Mouse (Mus musculus) activated CD4-positive, CD25-positive, alpha-beta regulatory T cell, adult 4 months (primary cell): ENCODE results near the gene Pank1. TPM values are rescaled to one million over a fixed set of nuclear protein-coding genes. Genes with fewer than 3 reads are reported as not detected.
A peak's percentile ranks its signal among the peaks of the same experiment; 100 is the strongest.

Experiments
- ATAC-seq: one replicate; pipeline ENCODE4 v1.8.0; 2017
- polyA plus RNA-seq, 2 experiments: library from polyadenylated mRNA; unstranded; fragments of 100-300 nt; shearing (Covaris generic); gene quantifications; one replicate each; pipeline ENCODE4 v1.2.1; 2017

The Pank1 gene
- polyA plus RNA-seq, result 1 to 10 TPM in 1 of 2 experiments, under 1 TPM in 1; 0.53 to 1.1 TPM

DNA sequence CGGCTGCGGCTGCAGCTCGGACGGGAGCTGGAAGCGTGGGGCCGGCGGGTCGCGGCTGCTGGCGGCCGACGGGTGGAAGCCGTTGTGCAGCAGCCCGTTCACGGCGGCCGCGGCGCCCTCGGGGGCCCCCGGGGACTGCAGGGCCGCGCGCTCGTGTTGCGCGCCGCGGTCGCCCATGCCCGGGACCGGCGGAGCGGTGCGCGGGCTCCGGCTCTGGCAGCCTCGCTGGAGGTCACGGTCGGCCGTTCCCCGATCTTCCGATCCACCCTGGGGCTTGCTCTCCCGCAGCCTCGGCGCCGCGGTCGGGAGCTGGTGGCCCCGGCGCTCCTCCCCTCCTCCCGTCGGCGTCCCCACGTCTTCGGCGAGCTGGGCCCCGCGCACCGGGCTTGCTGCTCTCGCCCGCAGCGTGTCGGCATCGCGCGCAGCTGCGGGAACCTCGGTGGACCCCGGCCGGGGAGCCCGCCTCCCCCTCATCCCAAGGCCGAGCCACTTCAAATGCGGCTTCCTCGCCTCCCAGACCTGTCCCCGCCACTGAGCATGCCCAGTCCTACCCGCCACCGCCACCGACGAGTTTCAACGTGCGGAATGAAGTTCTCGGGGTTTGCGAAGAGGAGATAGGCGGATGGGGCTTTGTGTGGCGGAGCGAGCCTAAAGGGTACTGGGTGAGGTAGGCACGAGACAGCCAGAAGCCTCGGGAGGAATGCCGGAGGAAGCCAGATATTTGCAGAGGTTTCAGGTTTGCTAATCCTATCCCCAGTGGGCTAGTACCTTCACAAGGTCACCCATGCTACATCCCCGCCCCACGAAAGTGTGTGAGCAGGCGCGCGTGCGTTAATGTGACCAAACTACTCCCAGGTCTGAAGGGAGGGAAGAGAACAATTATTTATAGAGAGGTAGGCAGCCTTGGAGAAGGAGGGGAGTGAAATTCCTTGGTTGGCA, at the start of gene Pank1:
Gene Pank1, minus strand, starts transcription at position 853 of the 939 bp plus-strand sequence.
- ATAC-seq, result peak; percentile 12

DNA sequence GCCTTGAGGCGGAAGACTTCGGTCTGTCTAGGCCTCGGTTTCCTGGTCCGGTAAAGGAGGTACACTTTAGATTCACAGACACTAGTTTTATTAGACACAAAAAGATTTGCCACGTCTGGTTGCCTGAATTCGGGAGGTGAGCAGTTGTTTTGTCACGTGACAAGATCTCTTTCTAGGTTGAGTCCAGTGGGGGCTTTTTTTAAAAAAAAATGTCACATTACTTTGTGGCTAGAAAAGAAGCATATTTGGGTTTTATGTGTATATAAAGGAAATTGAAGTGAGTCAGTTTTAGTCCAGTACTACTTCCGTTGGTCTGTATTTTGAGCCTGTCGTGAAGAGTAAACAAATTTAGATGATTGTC, 43.3 kb upstream of the Pank1 start:
- no peak for ATAC-seq

DNA sequence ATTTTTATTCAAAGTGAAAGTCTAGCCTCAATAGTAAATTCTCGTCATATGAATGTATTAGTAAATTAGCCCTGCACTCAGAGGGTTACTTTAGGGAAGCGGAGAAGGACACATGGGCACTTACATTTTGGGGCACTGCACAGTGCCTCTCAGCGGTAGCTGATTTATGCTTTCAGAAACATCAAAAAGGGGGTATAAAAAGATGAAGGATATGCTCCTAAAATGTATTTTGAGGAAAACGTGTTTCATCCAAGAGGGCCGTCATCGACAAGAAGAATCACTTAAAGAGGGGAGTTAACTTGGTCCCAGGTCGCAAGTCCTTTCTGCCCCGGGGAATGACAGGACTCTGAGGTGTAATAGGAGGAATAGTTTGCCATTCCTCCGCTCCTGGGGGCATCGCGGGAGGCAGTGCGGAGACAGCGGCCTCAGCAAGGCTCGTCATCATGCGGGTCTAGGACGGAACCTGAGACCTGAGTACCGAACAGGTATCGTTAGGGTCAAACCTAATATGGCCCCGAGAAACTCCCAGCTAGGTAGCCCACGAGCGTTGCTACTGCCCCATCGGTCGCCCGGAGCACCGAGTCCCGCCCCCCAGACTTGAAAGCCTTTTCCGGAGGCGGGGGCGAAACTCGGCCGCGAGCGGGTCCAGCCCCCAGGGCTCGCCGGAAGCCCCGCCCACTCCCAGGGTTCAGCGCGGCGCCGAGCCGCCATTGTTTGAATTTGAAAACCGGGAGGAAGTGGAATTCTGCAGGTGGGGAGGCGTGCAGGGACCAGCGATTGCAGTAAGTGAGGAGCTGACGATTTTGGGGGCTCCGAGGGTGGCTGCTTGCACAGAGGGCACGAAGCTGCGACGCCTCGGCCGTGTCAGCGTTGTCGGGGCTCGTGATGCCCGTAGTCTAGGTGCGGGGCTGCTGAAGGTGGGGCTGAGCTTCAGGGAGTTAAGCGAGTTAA, 42.7 kb upstream of the Pank1 start, which contains the start of gene Kif20b:
Gene Kif20b, plus strand, starts transcription at position 710 of the 951 bp plus-strand sequence.
- peak; percentile 89 for ATAC-seq

DNA sequence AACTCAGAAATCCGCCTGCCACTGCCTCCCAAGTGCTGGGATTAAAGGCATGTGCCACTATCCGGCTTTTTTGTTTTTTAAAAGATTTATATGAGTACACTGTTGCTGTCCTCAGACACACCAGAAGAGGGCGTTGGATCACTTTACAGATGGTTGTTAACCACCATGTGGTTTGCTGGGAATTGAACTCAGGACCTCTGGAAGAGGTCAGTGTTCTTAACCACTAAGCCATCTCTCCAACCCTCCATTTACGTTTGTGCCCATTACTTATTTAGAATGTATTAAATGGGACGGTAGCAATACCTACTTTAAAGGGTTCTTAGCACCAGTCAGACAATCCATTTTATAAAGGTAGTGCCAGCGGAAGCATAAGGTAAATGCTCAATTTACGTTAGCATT, 42.0 kb upstream of the Pank1 start:
- peak; percentile 17 for ATAC-seq

DNA sequence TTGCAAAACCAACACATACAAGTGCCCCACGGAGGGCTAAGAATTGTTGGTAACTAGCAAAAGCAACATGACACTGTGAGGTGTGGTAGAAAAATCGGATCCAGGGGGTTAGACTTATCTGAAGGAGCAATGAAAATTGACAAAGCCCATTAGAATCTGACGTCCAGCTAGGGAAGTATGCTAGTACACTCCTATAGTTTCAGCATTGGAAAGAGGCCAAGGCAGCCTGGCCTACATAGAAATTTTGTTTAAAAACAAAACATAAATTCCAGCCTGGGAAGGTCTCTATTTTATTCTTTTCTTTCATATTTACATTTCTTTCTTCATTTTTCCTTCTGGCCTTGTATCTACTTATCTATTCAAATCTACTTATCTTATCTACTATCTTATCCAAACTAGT, 41.3 kb upstream of the Pank1 start:
- ATAC-seq, result no peak

DNA sequence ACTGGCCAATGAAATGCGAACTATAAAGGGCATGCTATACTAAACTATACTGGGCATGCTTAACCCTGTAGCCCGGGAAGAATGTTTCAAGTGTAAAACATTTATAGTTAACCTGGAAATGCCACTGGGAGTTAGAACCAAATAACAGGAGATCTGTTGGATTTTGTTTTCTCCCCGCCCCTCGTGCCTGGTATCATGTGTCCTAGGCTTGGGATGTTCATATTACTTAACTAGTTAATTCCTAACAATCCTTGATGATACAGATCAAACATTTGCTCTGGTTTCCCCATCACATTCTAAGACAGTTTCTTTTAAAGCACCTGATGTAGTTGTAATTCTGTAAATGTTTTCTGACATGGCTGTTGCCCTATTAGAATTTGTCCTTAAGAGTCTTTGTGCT, 40.8 kb upstream of the Pank1 start:
- no peak for ATAC-seq

DNA sequence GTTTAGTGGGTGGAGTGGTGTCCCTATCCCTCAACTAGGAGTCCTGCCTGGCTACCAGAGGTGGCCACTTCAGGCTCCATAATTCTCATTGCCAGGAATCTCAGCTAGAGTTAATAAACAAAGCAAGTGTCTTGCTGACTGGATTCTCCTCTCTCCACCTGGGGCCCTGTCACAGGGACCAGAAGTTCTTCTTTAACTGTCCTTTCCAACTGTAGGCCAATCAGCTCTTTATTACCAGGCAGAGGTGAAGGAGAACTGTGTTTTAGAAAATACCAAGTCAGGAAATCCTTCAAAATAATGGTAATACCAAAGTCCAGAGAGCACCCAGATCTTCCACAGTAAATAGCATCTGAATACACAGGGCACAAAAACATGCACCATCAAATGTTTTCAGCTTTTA, 33.1 kb upstream of the Pank1 start:
- no peak for ATAC-seq

DNA sequence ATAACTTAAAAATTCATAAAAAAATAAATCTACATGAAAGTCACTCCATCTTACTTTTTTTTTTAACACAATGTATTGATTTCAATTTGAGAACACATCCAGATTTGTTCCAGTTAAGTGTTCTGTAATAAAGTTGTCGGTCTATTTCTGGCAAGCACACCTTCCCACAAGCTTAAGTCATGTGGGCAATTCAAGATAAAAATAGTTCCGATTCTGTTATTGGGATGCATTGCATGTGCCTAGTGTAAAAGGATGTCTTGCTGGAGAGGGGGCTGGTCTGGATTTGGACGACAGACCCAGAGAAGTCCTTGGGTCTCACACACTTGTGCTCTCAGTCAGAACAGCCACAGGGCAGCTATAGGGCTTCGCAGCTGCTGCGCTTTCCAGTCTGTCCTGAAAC, 27.5 kb upstream of the Pank1 start:
- ATAC-seq, result no peak

DNA sequence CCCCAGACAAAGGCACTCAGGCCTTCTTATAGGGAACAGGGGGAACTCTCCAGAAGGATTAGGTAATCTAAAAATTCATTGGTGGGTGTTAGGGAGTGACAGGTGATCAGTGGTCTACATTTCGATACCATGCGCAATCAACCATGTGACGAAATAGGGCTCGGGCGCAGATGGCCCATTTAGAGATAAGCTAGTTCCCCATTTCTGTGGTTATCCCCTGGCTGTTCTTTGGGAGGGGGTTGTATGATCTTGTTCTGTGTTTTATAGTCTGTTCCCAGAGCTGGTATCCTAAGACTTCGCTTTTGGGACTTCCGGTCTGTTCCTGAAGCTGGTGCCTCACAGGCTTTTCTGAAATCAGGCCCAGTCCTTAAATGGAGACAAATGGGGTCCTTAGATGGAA, 26.2 kb upstream of the Pank1 start:
- ATAC-seq, result no peak

DNA sequence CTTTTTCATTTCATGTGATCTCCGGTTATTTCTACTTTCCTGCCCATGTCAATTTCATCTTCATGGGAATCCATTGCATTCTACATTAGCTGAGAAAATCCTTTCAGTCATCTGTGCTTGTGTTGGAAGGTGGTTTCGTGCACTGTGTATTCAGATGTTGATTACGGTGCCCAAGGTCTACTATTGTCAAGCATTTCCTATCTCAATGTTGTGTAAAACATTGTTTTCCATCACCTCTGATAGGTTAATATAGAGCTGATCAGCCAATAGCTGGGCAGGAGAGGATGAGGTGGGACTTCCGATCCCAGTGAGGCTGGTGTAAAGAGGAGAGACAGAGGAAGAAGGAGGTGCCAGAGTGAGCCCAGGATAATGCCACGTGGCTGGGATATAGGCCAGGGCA, 24.8 kb upstream of the Pank1 start:
- no peak for ATAC-seq

DNA sequence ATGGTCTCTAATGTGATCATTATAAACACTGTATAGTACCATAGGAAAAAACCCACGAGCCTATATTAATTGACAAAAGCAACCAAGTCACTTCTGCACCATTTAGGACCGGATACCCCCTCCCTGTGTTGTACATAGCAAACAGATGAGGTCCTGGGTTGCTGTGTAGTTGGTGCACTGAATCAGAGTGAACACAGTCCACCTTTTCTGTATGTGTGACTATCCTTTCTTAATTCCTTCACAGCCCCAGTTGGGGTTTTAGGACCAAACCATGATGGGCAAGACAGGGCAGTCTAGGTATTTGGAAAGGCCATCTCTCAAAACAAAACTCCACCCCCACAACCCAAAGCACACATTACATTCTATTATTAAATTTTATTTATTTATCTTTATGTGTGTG, 22.5 kb upstream of the Pank1 start:
- no peak for ATAC-seq

DNA sequence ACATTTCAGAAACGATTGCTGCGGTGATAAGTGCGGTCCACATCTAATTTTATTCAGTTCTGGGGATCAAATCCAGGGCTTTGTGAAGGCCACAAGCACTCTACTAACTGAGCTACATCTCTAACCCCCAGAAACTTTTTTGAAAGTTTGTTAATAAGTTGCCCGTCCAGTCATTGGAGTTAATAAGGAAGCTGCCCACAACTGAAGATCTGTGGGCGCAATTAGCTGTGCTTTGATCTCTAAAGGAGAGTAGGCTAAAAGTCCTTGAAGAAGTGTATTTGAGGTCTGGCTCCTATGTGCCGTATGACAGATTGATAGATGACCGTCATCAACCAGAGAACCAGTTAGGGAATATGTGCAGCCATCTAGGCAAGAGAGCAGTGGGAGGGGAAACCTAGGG, 22.0 kb upstream of the Pank1 start:
- no peak for ATAC-seq

DNA sequence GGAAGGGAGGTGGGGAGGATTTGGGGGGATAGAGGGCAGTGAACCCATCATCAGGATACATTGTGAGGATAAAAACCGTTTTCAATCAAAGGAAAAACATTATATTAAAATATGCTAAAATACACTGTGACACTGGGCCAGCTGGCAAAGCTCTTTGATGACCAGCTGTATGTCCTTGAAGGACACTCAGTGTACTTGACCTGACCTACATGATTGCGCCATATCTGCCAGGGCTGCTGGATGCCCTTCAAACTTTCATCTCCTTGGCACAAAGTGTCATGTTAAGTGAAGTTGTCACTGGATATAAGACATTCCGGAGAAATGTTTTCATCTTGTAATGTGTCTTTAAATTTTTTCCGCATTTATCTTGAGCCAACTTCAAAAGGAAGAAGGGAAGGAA, 19.7 kb upstream of the Pank1 start:
- no peak for ATAC-seq

DNA sequence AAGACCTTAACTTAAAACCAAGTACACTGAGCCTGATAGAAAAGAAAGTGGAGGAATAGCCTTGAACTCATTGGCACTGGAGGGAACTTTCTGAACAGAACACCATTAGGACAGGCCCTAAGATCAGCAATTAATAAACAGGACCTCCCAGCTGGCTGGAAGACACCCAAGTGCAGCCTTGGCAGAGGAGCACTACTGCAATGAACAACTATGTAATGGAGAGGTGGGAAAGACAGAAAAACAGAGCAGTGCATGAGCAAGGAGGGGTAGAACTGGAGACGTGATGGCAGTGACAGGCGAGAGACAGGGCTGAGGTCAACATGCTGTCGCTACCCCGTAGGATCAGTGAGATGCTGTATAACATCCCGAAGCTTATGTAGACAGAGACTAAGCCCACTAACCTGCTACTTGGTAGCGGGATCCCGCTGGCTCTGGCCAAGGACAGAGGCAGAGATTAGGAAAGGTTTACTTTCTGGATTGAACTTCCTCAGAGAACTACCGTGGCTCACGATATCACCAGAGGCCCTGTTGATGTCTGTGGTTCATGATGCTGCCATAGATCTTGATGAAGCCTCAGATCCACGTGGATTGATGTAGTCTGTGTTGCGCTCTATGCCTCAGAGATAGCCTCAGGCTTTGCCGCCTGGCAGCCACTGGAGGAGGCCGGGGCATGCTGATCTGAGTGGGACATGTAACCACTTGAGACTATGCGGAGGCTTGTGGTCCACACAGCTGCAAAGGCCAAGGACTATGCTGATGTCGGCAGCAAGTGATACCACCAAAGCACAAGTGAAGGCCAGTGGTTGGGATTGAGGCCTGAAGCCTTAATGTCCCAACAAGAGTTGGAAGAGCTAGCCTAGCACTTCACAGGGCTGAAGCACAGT, 18.1 kb upstream of the Pank1 start:
- no peak for ATAC-seq

DNA sequence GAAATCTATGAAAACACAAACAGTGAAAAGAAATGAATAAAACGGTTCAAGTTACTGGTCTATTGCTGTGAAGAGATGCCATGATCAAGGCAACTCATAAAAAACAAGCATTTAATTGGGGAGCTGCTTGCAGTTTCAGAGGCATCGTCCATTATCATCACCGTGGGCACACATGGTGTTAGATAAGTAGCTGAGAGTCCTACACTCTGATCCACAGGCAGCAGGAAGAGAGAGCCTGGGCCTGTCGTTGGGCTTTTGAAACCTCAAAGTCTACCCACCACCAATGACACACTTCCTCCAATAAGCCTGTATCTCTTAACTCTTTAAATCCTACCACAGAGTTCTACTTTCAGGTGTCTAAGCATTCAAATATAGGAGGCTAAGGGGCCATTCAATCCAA, 15.8 kb upstream of the Pank1 start:
- no peak for ATAC-seq

DNA sequence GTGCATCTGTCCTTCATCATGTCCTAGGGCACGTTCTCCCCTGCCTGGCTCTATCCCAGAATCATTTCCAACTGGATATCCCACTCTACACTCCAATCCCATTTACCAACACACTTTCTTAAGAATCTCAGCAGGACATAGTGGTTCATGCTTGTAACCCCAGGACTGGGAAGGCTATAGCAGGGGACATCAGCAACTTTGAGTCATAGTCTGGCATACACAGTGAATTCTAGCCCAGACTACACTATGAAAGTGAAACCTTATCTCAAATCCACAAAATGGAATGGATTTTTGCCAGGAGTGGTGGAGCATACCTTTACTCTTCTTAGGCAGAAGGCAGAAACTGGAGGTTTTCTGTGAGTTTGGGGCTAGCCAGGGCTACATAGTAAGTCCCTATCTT, 12.3 kb upstream of the Pank1 start:
- ATAC-seq, result no peak

DNA sequence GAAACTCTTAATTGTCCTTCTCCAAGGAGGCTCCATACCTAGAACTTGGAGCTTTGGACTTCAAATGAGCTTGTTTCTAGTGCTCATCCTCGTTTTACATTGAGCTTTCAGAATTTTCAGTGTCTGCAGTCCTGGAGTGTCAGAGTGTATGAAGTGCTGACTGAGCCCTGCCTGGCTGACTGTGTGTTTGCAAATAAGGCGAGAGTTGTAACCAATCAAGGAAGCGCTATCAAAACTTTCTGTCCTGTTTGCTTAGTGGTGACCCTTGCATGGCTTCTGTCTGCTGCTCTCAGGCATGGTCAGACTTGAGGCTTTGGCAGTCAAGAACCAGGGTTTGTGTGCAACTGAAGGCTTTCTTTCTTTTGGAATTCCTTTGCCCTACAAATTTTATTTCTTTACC, 11.7 kb upstream of the Pank1 start:
- no peak for ATAC-seq

DNA sequence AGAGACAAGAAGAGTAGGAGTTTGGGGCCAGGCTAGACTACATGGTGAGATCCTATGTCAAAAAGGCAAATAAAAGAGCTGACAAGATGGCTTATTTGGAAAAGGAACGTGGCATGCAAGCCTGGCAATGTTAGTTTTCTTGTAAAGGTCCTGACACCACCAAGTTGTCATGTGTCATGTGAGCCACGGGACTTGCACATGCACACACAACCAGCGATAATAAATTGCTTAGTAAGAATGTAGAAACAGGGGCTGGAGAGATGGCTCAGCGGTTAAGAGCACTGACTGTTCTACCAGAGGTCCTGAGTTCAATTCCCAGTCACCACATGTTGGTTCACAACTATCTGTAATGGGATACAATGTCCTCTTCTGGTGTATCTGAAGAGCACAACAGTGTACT, 7.1 kb upstream of the Pank1 start:
- ATAC-seq, result no peak

DNA sequence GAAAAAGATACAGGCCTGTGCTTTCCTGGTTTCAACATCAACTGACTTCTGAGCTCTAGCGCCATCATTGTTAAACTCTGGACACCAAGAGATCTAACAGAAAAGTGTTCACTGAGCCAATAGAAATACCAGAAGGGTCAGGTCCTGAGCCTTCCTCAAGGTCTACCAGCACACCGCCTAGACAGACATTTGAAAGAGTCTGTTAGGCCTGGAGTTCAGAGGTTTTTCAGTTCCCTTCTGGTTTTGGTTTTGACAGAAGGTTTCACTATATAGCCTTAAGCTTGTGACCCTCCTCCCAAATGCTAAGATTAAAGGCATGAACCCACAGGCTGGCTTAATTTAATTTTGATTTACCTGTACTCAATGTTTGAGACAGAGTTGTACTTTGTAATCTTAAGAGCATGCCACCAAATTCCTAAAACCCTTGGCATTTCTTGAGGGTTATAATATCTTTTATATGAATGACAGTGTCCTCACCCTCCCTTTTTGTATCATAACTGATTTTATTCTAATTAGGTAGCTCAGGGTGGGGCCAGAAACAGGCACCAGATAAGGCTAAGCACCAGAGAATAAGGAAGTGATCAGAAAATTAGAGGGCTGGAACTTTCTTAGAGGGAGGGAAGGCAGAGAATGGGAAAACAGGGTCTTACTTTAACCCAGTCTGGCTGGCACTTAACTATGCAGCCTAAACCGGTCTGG, 4.4 kb upstream of the Pank1 start:
- no peak for ATAC-seq

DNA sequence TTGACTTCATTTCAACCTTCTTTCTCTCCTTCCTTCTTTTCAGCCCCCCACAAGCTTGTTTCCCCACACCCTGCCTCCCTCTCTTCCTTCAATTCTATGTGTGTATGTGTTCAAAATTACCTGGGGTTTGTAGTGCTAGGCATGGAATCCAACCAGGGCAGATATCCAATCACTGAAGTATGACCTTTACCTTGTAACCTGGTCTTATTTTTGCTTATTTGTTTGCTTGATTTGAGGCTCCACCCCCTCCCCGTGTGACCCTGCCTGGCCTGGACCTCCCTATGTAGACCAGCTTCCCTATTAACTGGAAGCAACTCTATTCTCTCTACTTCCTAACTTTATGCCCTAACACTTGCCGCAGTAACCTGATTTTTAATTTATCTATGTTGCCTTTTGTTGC, 3.2 kb upstream of the Pank1 start:
- ATAC-seq, result no peak

DNA sequence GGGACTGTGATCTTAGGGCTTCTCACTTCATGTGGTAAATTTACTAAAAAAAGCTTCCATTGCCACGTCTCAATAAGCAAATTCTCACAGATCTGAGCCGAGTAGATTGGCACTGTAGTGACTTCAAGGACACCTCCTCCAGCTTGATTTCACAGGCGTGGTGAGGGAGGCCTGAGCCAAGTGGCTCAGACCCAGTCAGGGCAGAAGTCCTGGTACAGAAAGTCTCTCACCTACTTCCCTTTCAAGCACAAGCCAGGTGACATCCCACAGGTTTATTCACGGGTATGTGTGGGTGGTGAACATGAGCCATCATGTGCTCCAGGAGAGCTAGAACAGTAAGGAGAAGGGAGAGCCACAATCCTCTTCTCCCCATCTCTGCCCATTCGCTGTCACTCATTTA, 1.9 kb upstream of the Pank1 start:
- ATAC-seq, result no peak

DNA sequence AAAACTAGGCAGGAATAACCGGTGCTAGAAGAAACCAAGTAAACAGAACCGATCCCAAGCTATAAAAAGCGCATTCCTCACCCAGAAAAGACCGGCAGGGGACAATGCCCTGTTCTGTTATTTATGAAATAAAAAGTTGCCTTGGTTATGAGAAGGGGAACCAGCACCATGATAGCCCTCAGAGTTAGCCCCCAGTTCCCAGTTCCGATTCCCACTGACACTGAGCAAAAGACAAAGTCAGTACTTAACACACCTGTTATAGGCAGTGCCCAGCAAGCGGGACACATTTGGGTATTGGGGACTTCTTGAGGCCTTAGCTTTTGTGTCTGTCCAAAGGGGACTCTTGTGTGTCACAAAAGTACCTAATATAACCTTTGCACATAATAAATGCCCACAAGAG, 369 bp upstream of the Pank1 start:
- no peak for ATAC-seq
